Mouse (Mus musculus) lung, adult 2 months (tissue): ENCODE data around the gene Orai3. TPM values are rescaled to one million over a fixed set of nuclear protein-coding genes. Genes with fewer than 3 reads are reported as not detected.
"Not testable (repeated sequence)": the region's sequence is repeated elsewhere in the genome, so short reads cannot be mapped to it uniquely, and the experiment has no call there.

Source experiments
- DNase-seq: peaks from one replicate; pipeline ENCODE4 v3.0.0; 2022
- H3K4me1 ChIP-seq: fragments of 200-500 bp; 2 replicates; pipeline ENCODE4 v1.6.1; 2011; ENCODE audit warnings: low read length; ENCODE audit not compliant: control insufficient read depth, insufficient read depth
- H3K4me3 ChIP-seq: fragments of 200-500 bp; replicated peaks from 2 replicates; pipeline ENCODE3; 2011; ENCODE audit warnings: low read depth, mild to moderate bottlenecking, control low read depth, low read length; ENCODE audit errors: extremely low read depth
- CTCF ChIP-seq: fragments of 200-500 bp; IDR thresholded peaks from 2 replicates; pipeline ENCODE4 v1.5.1; 2011; ENCODE audit warnings: mild to moderate bottlenecking, low read length, control low read depth; ENCODE audit not compliant: insufficient read depth
- POLR2A ChIP-seq: fragments of 200-500 bp; IDR thresholded peaks from 2 replicates; pipeline ENCODE4 v1.6.1; 2011; ENCODE audit warnings: low read depth, mild to moderate bottlenecking, control low read depth, low read length, borderline replicate concordance; ENCODE audit errors: extremely low read depth
- WGBS: fragments of 180-500 bp; shearing (Covaris S2); methylation state at CpG from one replicate; pipeline ENCODE4 v1.1.7; 2018; 5-methylcytosine and 5-hydroxymethylcytosine counted together
- polyA plus RNA-seq: library from polyadenylated mRNA; depleted of rRNA; stranded (reverse); fragments of >200 nt; gene quantifications from 2 replicates; pipeline ENCODE4 v1.2.3, GENCODE M21; 2012; rRNA removed

The Orai3 gene
- polyA plus RNA-seq: 39.1 and 45.6 TPM in 2 replicates

GRCm38 (mm10) chr7:127769651-127770038 lies at the start of gene Orai3:
Orai3 (plus strand) TSS chr7:127769815.
- Histone ChIP-seq H3K4me3 (peak within 1 kb of the TSS; percentile 99), H3K4me1 (peaks cover 6% of the 10 kb centered on the region)
- TF ChIP-seq POLR2A (peak; percentile 98), CTCF (no peak)
- peak; percentile 92 for DNase-seq
- WGBS: under 1% methylated on average over 24 of the region's 24 CpGs

GRCm38 (mm10) chr7:127725490-127725889 lies 44.1 kb upstream of the Orai3 start:
- Histone ChIP-seq H3K4me3 (no peak overlapping the region), H3K4me1 (no peaks in the 10 kb centered on the region)
- WGBS: 70% methylated on average over 2 of the region's 2 CpGs
- no peak for DNase-seq
- TF ChIP-seq CTCF (no peak), POLR2A (no peak)

- TF ChIP-seq CTCF: no peak
- no peak for TF ChIP-seq POLR2A
- Histone ChIP-seq H3K4me1 (no peaks in the 10 kb centered on the region), H3K4me3 (no peak overlapping the region)
- WGBS: 60% methylated on average over 6 of the region's 6 CpGs
- DNase-seq: no peak
These were observed 43.7 kb upstream of the Orai3 start for GRCm38 (mm10) chr7:127725924-127726323.

- H3K4me1 ChIP-seq: no peaks in the 10 kb centered on the region
- 74% methylated on average over 7 of the region's 7 CpGs for WGBS
- DNase-seq: no peak
- no peak overlapping the region for H3K4me3 ChIP-seq
- TF ChIP-seq POLR2A: no peak
- TF ChIP-seq CTCF: no peak
These were observed 41.7 kb upstream of the Orai3 start for GRCm38 (mm10) chr7:127727898-127728297.

GRCm38 (mm10) chr7:127730170-127730569 lies 39.4 kb upstream of the Orai3 start:
- DNase-seq: no peak
- 64% methylated on average over 4 of the region's 4 CpGs for WGBS
- Histone ChIP-seq H3K4me3 (no peak overlapping the region), H3K4me1 (no peaks in the 10 kb centered on the region)
- no peak for TF ChIP-seq POLR2A
- no peak for TF ChIP-seq CTCF

GRCm38 (mm10) chr7:127732066-127732465 lies 37.5 kb upstream of the Orai3 start, which contains the start of gene Ctf2:
Ctf2 (minus strand) TSS chr7:127732166.
- not testable (repeated sequence) for H3K4me1 ChIP-seq, H3K4me3 ChIP-seq, DNase-seq
- 63% methylated on average over 1 of the region's 5 CpGs for WGBS

- DNase-seq: peak; percentile 58
- TF ChIP-seq POLR2A (no peak), CTCF (0 out of 2 replicates have a peak, but pooled peaks have one; percentile 10)
- WGBS: under 1% methylated on average over 26 of the region's 26 CpGs
- Histone ChIP-seq H3K4me1 (peaks cover 10% of the 10 kb centered on the region; the same call in 1 of the 2 replicates), H3K4me3 (peak within 1 kb of the TSS; percentile 68)
These were observed 25.1 kb upstream of the Orai3 start, which contains the start of gene Fbxl19 for GRCm38 (mm10) chr7:127744366-127745045. Fbxl19 (plus strand) TSS chr7:127744543.

GRCm38 (mm10) chr7:127745251-127745651 lies 24.4 kb upstream of the Orai3 start:
- peaks cover 10% of the 10 kb centered on the region; the same call in 1 of the 2 replicates for H3K4me1 ChIP-seq
- WGBS: 0% methylated on average over 19 of the region's 19 CpGs
- peak; percentile 88 for DNase-seq

GRCm38 (mm10) chr7:127745652-127746493 lies 23.7 kb upstream of the Orai3 start:
- DNase-seq: peak; percentile 92
- Histone ChIP-seq H3K4me1 (peaks cover 10% of the 10 kb centered on the region; the same call in 1 of the 2 replicates), H3K4me3 (peak overlapping the region; percentile 68)
- peak; percentile 81; the same call in 1 of the 2 replicates for TF ChIP-seq POLR2A
- TF ChIP-seq CTCF: no peak
- under 1% methylated on average over 39 of the region's 39 CpGs for WGBS

More at GRCm38 (mm10) chr7:127745251-127745651, 24.4 kb upstream of the Orai3 start:
- H3K4me3 ChIP-seq: peak overlapping the region; percentile 68
- TF ChIP-seq POLR2A (peak; percentile 39; the same call in 1 of the 2 replicates), CTCF (no peak)
